Mouse (Mus musculus) large intestine, adult 2 months (tissue): ENCODE measurements at regions not wholly inside any gene's neighbourhood (a gene's known extent, or its start where the extent isn't known, plus 50 kb on each side); places are given as distances from the start of the nearest gene placed in this dataset.

Source experiments
- DNase-seq: peaks from one replicate; pipeline ENCODE4 v3.0.0-alpha.2; 2012; ENCODE audit warnings: low read depth, low spot score
- WGBS: fragments of 180-500 bp; shearing (Covaris S2); methylation state at CpG from one replicate; pipeline ENCODE4 v1.1.7; 2018; 5-methylcytosine and 5-hydroxymethylcytosine counted together

DNA sequence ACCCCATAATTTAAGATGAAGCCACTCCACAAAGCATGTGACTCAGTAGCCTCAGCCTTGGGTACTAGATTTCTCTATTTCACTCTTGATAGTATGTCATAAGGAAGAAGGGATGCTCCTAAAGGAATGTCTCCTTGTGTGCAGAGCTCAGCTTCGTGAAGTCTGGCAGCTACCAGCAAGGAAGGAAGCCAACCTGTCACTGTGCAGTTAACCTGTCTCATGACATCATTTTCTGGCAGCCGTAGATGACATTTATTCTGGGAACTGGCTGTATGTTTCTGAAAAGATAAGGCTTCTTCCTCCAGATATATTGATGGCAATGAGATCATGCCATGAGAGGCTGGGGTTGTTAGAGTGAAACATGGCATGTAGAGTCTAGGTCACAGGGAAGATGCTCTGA is 534.2 kb upstream of the 4930452B06Rik start:
- no peak for DNase-seq
- WGBS: 61% methylated on average over 2 of the region's 2 CpGs

DNA sequence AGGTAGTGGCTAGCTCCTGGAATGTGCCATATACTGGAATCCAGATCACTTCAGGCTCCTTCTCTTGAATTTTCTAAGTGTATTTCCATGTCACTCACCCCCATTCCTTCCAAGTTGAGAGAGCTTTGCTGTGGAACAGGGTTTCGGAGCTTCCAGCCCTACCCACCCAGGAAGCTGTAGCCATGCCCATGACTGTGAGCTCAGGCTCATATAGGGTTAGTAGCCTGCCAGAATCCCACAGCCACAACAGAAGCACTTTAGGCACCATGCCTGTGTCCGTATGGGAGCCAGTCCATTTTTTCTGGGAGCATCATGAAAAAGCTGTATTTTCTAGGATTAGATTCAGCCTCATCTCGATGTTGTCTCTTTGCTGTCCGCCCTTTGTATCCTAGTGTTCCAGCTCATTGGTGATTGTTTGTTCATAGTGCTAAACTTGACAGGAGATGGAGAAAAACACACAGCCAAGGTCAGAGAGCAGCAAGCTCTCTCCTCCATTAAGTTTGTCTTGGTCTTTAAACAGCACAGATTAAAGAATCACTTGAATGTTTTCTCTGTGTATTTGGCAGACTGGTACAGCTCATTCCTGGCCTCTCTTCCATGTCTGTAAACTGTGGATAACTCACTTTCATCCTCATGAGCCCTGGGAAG is 526.2 kb upstream of the 4930452B06Rik start:
- no peak for DNase-seq
- 50% methylated on average over 4 of the region's 4 CpGs for WGBS

GRCm38 (mm10) chr14:9191664-9192063 is 525.6 kb upstream of the 4930452B06Rik start:
- no peak for DNase-seq
- WGBS: 55% methylated on average over 3 of the region's 3 CpGs

DNA sequence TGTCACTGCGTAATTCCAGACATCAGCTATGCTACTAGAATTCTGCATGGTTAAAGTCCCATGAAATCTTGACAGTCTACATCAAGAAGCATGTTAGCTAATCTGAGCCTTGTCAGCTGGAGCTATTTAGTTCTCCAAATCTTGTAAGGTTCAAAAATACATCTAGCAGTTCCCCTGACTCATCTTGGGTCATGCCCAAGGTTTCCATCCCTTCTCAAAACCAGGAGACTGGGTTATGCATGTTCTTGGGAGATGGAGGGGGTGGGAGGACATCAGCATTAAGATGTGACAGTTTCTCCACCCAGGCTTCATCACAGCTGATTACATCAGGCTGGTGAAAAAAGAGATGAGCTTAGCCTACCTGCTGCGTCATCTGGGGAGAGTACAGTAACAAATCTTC is 495.3 kb upstream of the 4930452B06Rik start:
- DNase-seq: no peak
- 95% methylated on average over 2 of the region's 2 CpGs for WGBS

DNA sequence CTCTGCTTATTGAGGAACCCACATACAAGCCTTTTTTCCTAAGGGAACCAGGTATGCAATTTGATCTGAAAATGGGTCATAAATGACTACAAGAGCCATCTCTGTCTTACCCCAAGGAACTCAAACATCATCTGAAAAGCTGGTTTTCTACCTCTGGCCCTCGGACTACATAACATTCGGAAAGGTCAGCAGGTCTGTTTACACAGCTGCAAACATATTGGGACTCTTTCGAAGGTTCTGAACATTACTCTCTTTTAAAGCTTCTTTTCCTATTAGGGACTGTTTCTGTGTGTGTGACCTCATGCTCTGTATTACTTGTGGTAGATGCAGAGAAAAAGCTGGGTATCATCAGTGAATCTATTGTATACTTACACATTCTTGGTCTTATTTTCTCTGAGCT is 491.9 kb upstream of the 4930452B06Rik start:
- no peak for DNase-seq
- 20% methylated on average over 3 of the region's 3 CpGs for WGBS

- 69% methylated on average over 1 of the region's 1 CpGs for WGBS
- no peak for DNase-seq
Measured at GRCm38 (mm10) chr14:9150841-9151240, 484.8 kb upstream of the 4930452B06Rik start.

DNA sequence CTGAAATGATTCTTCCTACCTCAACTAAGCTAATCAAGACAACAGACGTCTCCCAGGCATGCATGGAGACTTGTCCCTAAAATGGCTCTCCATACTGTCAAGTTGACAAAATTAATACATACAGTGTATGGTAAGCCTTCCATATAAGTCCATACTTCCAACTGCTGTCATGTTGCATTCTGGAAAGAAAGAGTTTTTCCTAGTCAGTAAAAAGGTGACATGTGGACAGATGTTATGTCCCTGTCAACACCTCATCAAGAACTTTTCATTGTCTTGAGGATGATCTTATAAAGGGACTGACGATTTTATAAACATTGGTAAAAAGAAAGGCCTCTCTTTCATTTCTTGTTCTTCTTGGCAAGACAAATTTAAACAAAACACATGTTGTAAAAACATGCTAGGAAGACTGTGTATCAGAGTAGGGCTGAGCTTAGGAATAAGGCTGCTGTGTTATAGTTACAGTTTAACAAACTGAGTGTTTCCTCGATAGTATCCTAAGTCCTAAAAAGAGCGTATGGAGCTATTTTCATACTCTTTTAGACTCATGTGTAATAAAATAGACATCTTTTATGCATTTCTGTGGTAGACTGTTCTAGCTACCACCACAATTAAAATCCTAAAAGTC is 480.7 kb upstream of the 4930452B06Rik start:
- WGBS: 68% methylated on average over 4 of the region's 4 CpGs
- DNase-seq: no peak

DNA sequence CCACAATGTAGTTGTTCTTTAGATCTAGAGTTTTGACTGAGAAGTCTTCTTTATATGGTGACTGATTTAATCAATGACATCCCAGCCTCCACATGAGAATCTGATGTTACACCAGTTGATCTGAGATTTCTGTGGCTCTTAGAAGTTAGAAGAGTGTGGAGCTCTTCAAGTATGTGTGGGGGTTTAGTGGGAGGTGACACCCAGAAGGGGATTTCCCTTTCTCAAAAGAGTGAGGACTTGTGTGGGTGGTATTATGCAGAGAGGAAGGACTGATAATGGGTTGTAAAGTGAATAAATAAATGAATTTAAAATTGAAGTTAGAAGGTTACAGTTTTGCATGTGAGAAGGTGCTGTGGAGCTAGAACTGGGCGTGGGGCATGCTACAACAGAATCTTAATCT is 439.7 kb upstream of the 4930452B06Rik start:
- WGBS: 62% methylated on average over 1 of the region's 1 CpGs
- no peak for DNase-seq

GRCm38 (mm10) chr14:9089625-9090326 is 423.7 kb upstream of the 4930452B06Rik start:
- no peak for DNase-seq
- 73% methylated on average over 5 of the region's 5 CpGs for WGBS

GRCm38 (mm10) chr14:9087103-9087502 is 421.1 kb upstream of the 4930452B06Rik start:
- no peak for DNase-seq

- no peak for DNase-seq
- WGBS: 64% methylated on average over 2 of the region's 2 CpGs
Measured at GRCm38 (mm10) chr14:9079632-9080031, 413.6 kb upstream of the 4930452B06Rik start.

GRCm38 (mm10) chr14:9079014-9079413 is 413.0 kb upstream of the 4930452B06Rik start:
- DNase-seq: no peak
- WGBS: 63% methylated on average over 1 of the region's 1 CpGs

GRCm38 (mm10) chr14:9071176-9071575 is 405.1 kb upstream of the 4930452B06Rik start:
- WGBS: 64% methylated on average over 3 of the region's 3 CpGs
- no peak for DNase-seq

DNA sequence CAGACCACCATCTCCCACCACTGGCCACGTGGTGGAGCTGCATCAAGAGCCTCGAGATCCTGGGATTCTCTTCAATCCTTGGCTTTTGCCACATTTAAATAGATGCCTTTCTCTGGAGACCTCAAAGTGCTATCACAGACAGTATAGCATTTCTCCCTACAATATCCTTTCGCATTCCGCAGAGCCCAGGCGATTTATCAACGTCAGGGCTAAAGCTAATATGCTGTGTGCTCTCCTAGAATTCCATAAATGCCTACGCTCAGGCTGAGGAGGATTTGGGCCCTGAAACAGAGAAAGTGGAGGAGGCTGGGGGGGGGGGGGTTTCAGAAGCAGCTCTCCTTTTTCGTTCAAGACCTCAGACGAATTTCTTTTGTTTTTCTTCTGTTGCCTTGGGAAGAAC is 394.0 kb upstream of the 4930452B06Rik start:
- WGBS: 64% methylated on average over 9 of the region's 9 CpGs
- DNase-seq: no peak

- 75% methylated on average over 6 of the region's 6 CpGs for WGBS
- no peak for DNase-seq
Measured at GRCm38 (mm10) chr14:9028811-9029210, 362.8 kb upstream of the 4930452B06Rik start.

- no peak for DNase-seq
Measured at GRCm38 (mm10) chr14:9015826-9016225, 349.8 kb upstream of the 4930452B06Rik start.

GRCm38 (mm10) chr14:9003034-9003433 is 337.0 kb upstream of the 4930452B06Rik start:
- no peak for DNase-seq
- 63% methylated on average over 2 of the region's 2 CpGs for WGBS

More at GRCm38 (mm10) chr14:9015826-9016225, 349.8 kb upstream of the 4930452B06Rik start:
- 84% methylated on average over 6 of the region's 6 CpGs for WGBS

DNA sequence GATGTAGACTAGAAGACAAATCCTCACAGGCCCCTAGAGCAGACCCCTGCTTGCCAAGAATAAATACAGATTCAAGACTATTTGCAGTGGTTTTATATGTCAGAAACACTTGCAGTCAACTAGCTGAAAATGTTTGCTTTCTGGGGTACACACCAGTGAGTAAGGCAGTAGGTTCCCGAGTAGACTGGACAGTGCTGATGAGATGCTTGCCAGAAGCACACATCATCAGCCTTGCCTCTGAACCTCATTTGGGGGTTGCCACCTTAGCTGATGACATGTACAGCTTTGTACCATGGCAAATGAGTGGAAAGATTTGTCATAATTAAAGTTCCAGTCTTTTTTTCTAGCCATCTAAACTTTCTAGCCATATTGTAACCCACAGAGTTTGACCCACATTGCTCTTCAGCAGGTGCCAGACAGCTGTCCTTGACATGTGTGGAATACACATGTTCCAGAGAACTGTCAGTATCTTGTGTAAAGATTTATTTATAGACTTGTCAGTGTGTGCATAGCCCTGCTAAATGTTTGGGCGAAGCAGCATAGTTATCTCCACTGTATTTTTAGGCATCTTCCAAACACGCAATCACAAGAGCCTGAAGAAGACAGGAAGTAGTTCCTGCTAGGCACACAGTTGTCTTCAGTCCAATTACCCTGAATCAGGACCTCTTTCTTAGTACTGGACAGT is 334.5 kb upstream of the 4930452B06Rik start:
- 46% methylated on average over 3 of the region's 3 CpGs for WGBS

GRCm38 (mm10) chr14:8999815-9000214 is 333.8 kb upstream of the 4930452B06Rik start:
- WGBS: 88% methylated on average over 1 of the region's 1 CpGs
- no peak for DNase-seq

More for the DNA sequence above, 334.5 kb upstream of the 4930452B06Rik start:
- DNase-seq: no peak

DNA sequence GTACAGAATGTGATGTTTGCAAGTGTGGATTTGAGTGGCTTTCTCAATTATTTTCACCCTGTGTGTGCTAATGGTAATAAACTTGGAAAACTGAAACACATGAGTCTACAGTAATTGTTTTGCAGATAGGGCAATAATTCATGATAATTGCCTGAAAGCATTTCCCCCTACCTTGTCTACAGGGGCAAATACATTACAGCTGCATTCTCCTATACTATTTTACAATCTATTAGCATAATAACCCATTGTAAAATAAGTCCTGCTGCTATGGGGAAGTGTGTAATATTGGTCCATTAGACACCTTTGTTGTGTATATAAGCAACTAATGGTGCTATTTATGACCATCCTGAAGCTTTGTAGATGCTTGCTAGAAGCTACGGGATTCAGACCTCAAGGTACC is 327.4 kb upstream of the 4930452B06Rik start:
- DNase-seq: no peak
- 64% methylated on average over 1 of the region's 1 CpGs for WGBS
